Mouse (Mus musculus) erythroblast, embryonic 14.5 days (primary cell): ENCODE results near the gene Nfs1.

Source experiments
- GATA1 ChIP-seq: IDR thresholded peaks from 2 replicates; pipeline ENCODE4 v1.6.1; 2012; ENCODE audit warnings: low read length, inconsistent platforms, mixed read lengths
- TAL1 ChIP-seq: IDR thresholded peaks from 3 replicates; pipeline ENCODE4 v1.6.1; 2012; ENCODE audit warnings: low read length, inconsistent platforms, mixed read lengths

DNA sequence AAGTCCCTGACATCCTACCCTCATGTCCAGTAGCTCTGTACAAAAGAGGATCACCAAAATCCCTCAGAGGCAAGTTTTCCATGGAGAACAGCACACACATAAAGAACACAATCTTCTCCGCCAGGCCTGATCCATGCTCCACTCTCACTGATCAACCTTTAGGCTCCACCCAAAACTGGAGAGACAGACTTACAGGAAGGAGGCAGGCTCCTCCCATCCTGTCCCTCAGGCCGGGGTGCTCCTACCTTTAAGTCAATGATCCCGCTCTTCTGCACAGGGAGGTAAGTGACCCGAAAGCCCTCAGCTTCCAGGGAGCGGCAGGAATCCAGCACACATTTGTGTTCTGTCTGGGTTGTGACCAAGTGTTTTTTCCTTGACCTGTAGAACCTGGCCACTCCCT is 9.8 kb downstream of the Nfs1 start:
- TF ChIP-seq TAL1 (no peak), GATA1 (no peak)
